Mouse (Mus musculus) left cerebral cortex, postnatal 10 days (tissue): ENCODE measurements at regions not wholly inside any gene's neighbourhood (a gene's known extent, or its start where the extent isn't known, plus 50 kb on each side); places are given as distances from the start of the nearest gene placed in this dataset.

ENCODE experiments used
- DNase-seq, 2 experiments: peaks; one replicate each; pipeline ENCODE4 v3.0.0; 2021 to 2022; ENCODE audit warnings: low spot score in 2 of 2, mixed read lengths in 1 of 2; ENCODE audit errors: extremely low spot score in 1 of 2
- intact Hi-C: fragments of 180-260 bp; cut with DNase I; formaldehyde crosslinking; loops from one replicate; pipeline ENCODE4 v1.15.1; 2025

GRCm38 (mm10) chr1:61050346-61050745 lies 72.6 kb downstream of the Icos start:
- DNase-seq = no peak
- intact Hi-C loops = no loop called here

- intact Hi-C loops = no loop called here
- no peak for DNase-seq
Observed at GRCm38 (mm10) chr1:61053676-61054075, 75.9 kb downstream of the Icos start.

- intact Hi-C loops = no loop called here
- DNase-seq = no peak
Observed at GRCm38 (mm10) chr1:61054391-61054790, 76.7 kb downstream of the Icos start.

GRCm38 (mm10) chr1:61055176-61055575 lies 77.4 kb downstream of the Icos start:
- intact Hi-C loops = no loop called here
- peak; percentile 53 to 59 for DNase-seq

GRCm38 (mm10) chr1:61059910-61060536 lies 82.3 kb downstream of the Icos start:
- intact Hi-C loops = no loop called here
- no peak for DNase-seq

- no peak for DNase-seq
- intact Hi-C loops = no loop called here
Observed at GRCm38 (mm10) chr1:61061892-61062460, 84.2 kb downstream of the Icos start.

- intact Hi-C loops = no loop called here
- DNase-seq = no peak
Observed at GRCm38 (mm10) chr1:61068112-61068511, 90.4 kb downstream of the Icos start.

- intact Hi-C loops = no loop called here
- DNase-seq = no peak
Observed at GRCm38 (mm10) chr1:61074127-61074526, 96.4 kb downstream of the Icos start.

GRCm38 (mm10) chr1:61075335-61075734 lies 97.6 kb downstream of the Icos start:
- no peak for DNase-seq
- intact Hi-C loops = no loop called here

- DNase-seq = no peak
- intact Hi-C loops = no loop called here
Observed at GRCm38 (mm10) chr1:61084732-61085131, 107.0 kb downstream of the Icos start.

GRCm38 (mm10) chr1:61086811-61087210 lies 109.1 kb downstream of the Icos start:
- intact Hi-C loops = no loop called here
- no peak for DNase-seq

GRCm38 (mm10) chr1:61090801-61091200 lies 113.1 kb downstream of the Icos start:
- no peak for DNase-seq
- intact Hi-C loops = no loop called here

- intact Hi-C loops = no loop called here
- DNase-seq = no peak
Observed at GRCm38 (mm10) chr1:61095481-61096165, 117.9 kb downstream of the Icos start.

- intact Hi-C loops = no loop called here
- DNase-seq = no peak
Observed at GRCm38 (mm10) chr1:61099341-61099740, 121.6 kb downstream of the Icos start.

GRCm38 (mm10) chr1:61101679-61102078 lies 124.0 kb downstream of the Icos start:
- intact Hi-C loops = no loop called here
- DNase-seq = no peak

GRCm38 (mm10) chr1:61102346-61102745 lies 124.6 kb downstream of the Icos start:
- intact Hi-C loops = no loop called here
- no peak for DNase-seq

- intact Hi-C loops = no loop called here
- DNase-seq = no peak
Observed at GRCm38 (mm10) chr1:61103581-61103980, 125.9 kb downstream of the Icos start.

GRCm38 (mm10) chr1:61111731-61112309 lies 134.1 kb downstream of the Icos start:
- DNase-seq = no peak
- intact Hi-C loops = no loop called here

- intact Hi-C loops = no loop called here
- no peak for DNase-seq
Observed at GRCm38 (mm10) chr1:61117535-61117934, 139.8 kb downstream of the Icos start.

GRCm38 (mm10) chr1:61118071-61118470 lies 140.3 kb downstream of the Icos start:
- intact Hi-C loops = no loop called here
- no peak for DNase-seq
